Mouse (Mus musculus) MEL (cell line): ENCODE measurements around the gene Gm11060.

ENCODE experiments used
- CTCF ChIP-seq, 3 experiments: IDR thresholded peaks in 2 of 3; conservative IDR thresholded peaks in 1 of 3; 2 replicates each; pipeline ENCODE4 v1.5.1; 2011 to 2012; ENCODE audit warnings: low read length in 3 of 3, low read depth in 2 of 3, mild to moderate bottlenecking in 2 of 3, improper control_type of control experiment in 1 of 3, inconsistent platforms in 1 of 3, mixed read lengths in 1 of 3, moderate library complexity in 1 of 3; ENCODE audit not compliant: control insufficient read depth in 1 of 3, insufficient read depth in 1 of 3, poor library complexity in 1 of 3, severe bottlenecking in 1 of 3
- MAX ChIP-seq: IDR thresholded peaks from 2 replicates; pipeline ENCODE4 v1.6.1; 2011; ENCODE audit warnings: low read length, improper control_type of control experiment
- POLR2AphosphoS2 ChIP-seq: IDR thresholded peaks from 2 replicates; pipeline ENCODE4 v1.6.1; 2011; ENCODE audit warnings: low read length, improper control_type of control experiment

GRCm38 (mm10) chr2:105072496-105072895 is 19.3 kb upstream of the Gm11060 start:
- TF ChIP-seq POLR2AphosphoS2: no peak
- no peak for TF ChIP-seq MAX
- peak in 2 of 3 experiments; percentile 4 to 10; a peak in 1 of 6 replicates for TF ChIP-seq CTCF (IDR thresholded peaks at IDR 0.05 in 2 of 3, conservative IDR thresholded peaks at IDR 0.05 in 1 of 3; ENCODE audit: control insufficient read depth in 1 of 3, insufficient read depth in 1 of 3, low read depth in 2 of 3, low read length in 3 of 3, poor library complexity in 1 of 3, severe bottlenecking in 1 of 3)
